Mouse (Mus musculus) kidney, embryonic 16.5 days (tissue): Measurements from ENCODE around the gene S100a4. TPM values are rescaled to one million over a fixed set of nuclear protein-coding genes. Genes with fewer than 3 reads are reported as not detected.
A peak's percentile ranks its signal among the peaks of the same experiment; 100 is the strongest.

Experiments used
- ATAC-seq: fragments of 200-750 bp; cut with Nextera tagmentation; 2 replicates; pipeline ENCODE4 v1.8.0; 2017; ENCODE audit warnings: moderate TSS enrichment; ENCODE audit not compliant: low FRiP score, low TSS enrichment
- H3K27ac ChIP-seq: fragments of 300-500 bp; sonication (generic); 2 replicates; pipeline ENCODE4 v1.5.1; 2014; ENCODE audit warnings: low read length
- H3K27me3 ChIP-seq: fragments of 300-500 bp; sonication (generic); 2 replicates; pipeline ENCODE4 v1.6.1; 2014; ENCODE audit warnings: low read length, control low read depth, mixed read lengths; ENCODE audit not compliant: insufficient read depth
- H3K36me3 ChIP-seq: fragments of 300-500 bp; sonication (generic); 2 replicates; pipeline ENCODE4 v1.6.1; 2014; ENCODE audit warnings: low read length, control low read depth, mixed read lengths; ENCODE audit not compliant: insufficient read depth
- H3K4me1 ChIP-seq: fragments of 300-500 bp; sonication (generic); 2 replicates; pipeline ENCODE4 v1.6.1; 2014; ENCODE audit warnings: low read length, control low read depth, mixed read lengths; ENCODE audit not compliant: insufficient read depth
- H3K4me2 ChIP-seq: fragments of 300-500 bp; sonication (generic); replicated peaks from 2 replicates; pipeline ENCODE4 v1.6.1; 2014; ENCODE audit warnings: low read depth, low read length
- H3K4me3 ChIP-seq: fragments of 300-500 bp; sonication (generic); 2 replicates; pipeline ENCODE4 v1.5.1; 2014; ENCODE audit warnings: mild to moderate bottlenecking, low read length
- H3K9ac ChIP-seq: fragments of 300-500 bp; sonication (generic); replicated peaks from 2 replicates; pipeline ENCODE4 v1.6.1; 2014; ENCODE audit warnings: low read length
- H3K9me3 ChIP-seq: fragments of 300-500 bp; sonication (generic); 2 replicates; pipeline ENCODE4 v1.6.1; 2016; ENCODE audit warnings: low read length, control low read depth
- WGBS: fragments of 180-500 bp; shearing (Covaris S2); extraction: QIAGEN DNeasy Blood & Tissue Kit; methylation state at CpG from one replicate; pipeline ENCODE4 v1.1.7; 2014; 5-methylcytosine and 5-hydroxymethylcytosine counted together
- polyA plus RNA-seq: library from polyadenylated mRNA; unstranded; fragments of >200 nt; fragmentation: Nextera tagmentation; extraction: Ambion mirVana; gene quantifications from 2 replicates; pipeline ENCODE4 v1.2.1, GENCODE M21; 2015

The S100a4 gene
- polyA plus RNA-seq, 1 experiment from 2014 or later, result 5.5 TPM

DNA sequence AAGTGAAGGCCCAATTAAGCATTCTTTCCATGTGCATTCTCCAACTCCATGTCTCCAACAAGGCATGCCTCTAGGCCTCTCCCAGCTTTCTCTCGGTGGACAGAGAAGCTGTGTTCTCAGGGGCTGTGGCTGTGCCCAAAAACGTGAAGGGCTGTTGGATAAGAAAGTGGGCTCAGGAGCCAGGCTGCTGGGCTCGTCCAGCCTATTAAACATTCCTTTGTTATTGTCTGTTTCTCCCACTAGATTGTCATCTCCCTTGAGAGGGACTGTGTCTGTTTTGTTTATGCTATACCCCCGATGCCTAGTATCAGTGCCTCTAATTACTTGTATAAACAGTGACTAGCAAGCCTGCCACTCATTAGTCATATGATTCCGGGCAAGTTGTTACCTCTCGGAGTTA lies 5.8 kb upstream of the S100a4 start:
- no peaks in the 10 kb centered on the region for H3K27me3 ChIP-seq
- no peaks in the 10 kb centered on the region for H3K36me3 ChIP-seq
- H3K4me3 ChIP-seq, result no peak overlapping the region
- H3K9ac ChIP-seq, result no peak overlapping the region
- 34% methylated on average over 6 of the region's 6 CpGs for WGBS
- no peak overlapping the region for H3K27ac ChIP-seq
- no peak overlapping the region for H3K4me2 ChIP-seq
- peaks cover 8% of the 10 kb centered on the region for H3K4me1 ChIP-seq
- no peak for ATAC-seq
- no peaks in the 10 kb centered on the region for H3K9me3 ChIP-seq

DNA sequence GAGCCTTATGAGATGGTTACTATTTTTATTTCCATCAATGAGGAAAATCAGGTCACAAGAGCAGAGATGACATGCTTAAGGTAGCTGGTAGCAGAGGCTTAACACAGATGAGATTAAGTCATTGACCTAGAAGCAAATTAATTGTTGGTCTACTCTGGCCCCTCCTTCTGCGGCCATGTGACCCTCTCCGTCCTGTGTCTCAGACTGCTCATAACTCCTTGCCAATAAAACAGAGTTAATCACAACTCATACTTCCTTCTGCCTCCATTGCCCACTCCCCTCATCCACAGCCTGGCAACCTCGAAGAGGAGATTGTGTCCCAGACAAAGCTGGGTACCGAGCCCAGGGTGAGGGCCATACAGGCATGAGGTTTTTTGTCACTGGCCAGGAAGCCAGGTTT lies 5.4 kb upstream of the S100a4 start:
- 67% methylated on average over 4 of the region's 4 CpGs for WGBS
- Histone ChIP-seq H3K27me3 (no peaks in the 10 kb centered on the region), H3K36me3 (no peaks in the 10 kb centered on the region)

DNA sequence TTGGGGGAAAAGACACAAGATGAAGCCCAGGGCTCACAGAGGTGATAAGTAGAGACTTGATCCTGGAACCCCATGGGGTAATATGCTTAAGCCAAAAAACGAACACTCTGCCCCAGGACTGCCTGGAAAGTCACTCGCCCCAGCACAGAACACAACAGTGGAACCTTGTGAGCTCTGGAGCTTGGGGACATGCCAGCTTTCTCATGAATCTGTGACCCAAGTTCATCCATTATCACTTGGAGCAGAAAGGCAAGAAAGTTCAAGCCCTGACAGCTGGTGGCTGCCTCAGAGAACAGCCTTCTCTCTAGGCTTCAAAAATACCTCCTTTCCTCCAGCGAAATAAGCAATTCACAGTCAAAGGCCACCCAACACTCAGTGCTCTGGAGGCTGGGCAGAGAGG lies 4.2 kb upstream of the S100a4 start:
- no peak overlapping the region for H3K4me2 ChIP-seq
- H3K36me3 ChIP-seq, result no peaks in the 10 kb centered on the region
- H3K4me1 ChIP-seq, result peaks cover 12% of the 10 kb centered on the region
- no peak overlapping the region for H3K4me3 ChIP-seq
- no peaks in the 10 kb centered on the region for H3K27me3 ChIP-seq
- no peak for ATAC-seq
- H3K27ac ChIP-seq, result no peak overlapping the region
- WGBS, result 69% methylated on average over 3 of the region's 3 CpGs
- no peak overlapping the region for H3K9ac ChIP-seq
- no peaks in the 10 kb centered on the region for H3K9me3 ChIP-seq

More for the DNA sequence above, 5.4 kb upstream of the S100a4 start:
- H3K27ac ChIP-seq, result no peak overlapping the region
- no peak for ATAC-seq
- H3K4me3 ChIP-seq, result no peak overlapping the region
- peaks cover 8% of the 10 kb centered on the region for H3K4me1 ChIP-seq
- H3K9me3 ChIP-seq, result no peaks in the 10 kb centered on the region
- no peak overlapping the region for H3K4me2 ChIP-seq
- no peak overlapping the region for H3K9ac ChIP-seq

DNA sequence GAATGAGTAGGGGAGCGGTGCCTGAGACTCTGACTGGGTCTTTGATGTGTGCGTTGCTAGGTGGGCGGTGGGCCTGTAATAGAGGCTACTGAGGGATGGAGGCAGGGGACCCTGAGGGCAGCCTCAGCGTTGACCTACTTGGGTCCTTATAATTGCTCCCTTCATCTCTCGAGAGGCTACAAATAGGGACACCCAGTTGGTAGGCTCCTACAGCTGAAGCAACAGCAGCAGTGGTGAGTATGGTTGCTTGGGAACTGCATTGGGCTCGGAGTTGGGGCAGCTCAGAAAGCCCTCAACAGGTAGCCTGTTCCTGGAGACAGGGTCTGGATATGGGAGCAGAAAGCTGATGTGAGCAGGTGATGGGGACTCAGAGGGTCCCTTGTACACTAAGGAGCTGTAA lies 3.5 kb upstream of the S100a4 start:
- no peak overlapping the region for H3K4me2 ChIP-seq
- H3K9me3 ChIP-seq, result no peaks in the 10 kb centered on the region
- WGBS, result 76% methylated on average over 6 of the region's 6 CpGs
- ATAC-seq, result no peak
- H3K36me3 ChIP-seq, result no peaks in the 10 kb centered on the region
- no peak overlapping the region for H3K27ac ChIP-seq
- peaks cover 18% of the 10 kb centered on the region for H3K4me1 ChIP-seq
- no peaks in the 10 kb centered on the region for H3K27me3 ChIP-seq
- H3K4me3 ChIP-seq, result no peak overlapping the region
- H3K9ac ChIP-seq, result no peak overlapping the region

DNA sequence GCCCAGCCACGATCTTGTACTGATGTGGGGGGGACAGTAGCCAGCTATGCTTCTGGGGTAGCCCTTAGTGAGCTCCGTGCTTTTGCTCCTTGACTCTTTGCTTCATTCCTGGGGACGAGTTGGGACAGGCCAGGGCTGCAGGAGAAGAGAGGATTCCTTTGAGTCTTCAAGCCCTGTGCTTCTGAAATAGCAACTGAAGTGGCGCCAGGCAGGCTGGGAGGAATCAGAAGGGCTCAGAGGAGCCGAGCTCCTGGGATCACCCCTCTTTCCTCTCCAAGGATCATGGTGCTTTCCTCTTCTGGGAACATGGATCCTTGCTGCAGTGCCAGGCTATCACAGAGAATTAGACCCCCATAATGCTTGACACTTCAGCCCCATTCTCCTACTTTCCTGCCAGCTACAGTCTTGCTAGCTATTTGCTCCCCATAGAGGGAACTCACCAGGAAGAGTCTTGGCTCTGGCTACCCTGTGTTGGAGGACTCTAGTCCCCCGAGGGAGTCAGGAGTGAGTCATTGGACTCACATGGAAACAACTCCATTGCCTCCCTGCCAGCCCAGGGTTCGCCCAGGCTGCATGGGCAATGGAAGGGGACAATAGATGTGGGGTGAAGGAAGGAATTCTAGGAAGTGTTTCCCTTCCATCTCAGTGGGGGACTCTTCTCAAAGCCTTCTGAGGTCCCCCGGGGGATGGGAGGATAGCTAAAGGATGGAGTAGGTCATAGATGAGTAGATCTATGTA lies 2.9 kb upstream of the S100a4 start:
- Histone ChIP-seq H3K27ac (no peak overlapping the region), H3K4me3 (no peak overlapping the region), H3K9ac (no peak overlapping the region), H3K27me3 (no peaks in the 10 kb centered on the region), H3K36me3 (no peaks in the 10 kb centered on the region), H3K4me1 (peaks cover 23% of the 10 kb centered on the region), H3K9me3 (no peaks in the 10 kb centered on the region), H3K4me2 (no peak overlapping the region)
- 81% methylated on average over 8 of the region's 8 CpGs for WGBS
- no peak for ATAC-seq

DNA sequence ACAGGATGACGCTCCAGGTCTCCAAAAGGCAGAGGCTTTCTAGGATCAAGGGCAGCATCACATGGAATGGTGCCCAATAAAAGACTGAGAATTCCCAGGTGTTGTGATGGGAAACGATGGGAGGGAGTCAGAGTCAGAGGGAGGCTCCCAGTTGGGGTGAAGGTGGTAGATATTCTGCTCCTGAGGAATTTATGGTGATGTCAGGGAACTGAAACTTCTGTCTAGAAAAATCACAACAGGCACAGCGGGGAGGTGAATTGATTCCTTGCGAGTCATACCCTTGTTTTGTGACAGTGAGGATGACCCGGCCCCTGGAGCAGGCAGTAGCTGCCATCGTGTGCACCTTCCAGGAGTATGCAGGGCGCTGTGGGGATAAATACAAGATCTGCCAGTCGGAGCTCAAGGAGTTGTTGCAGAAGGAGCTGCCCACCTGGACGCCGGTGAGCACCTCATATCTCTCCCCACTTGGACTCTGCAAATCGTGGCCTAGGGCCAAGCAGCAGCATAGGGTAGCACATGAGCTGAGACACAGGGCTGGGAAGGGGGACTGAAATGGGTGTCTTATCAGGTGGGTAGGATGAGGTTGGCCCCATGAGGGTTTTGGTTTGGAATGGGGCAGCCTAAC lies 2.0 kb upstream of the S100a4 start, which contains the start of gene Gm42674:
Gene Gm42674 (plus strand): TSS at position 419 of the 625 bp plus-strand sequence.
- no peak within 1 kb of the TSS for H3K4me2 ChIP-seq
- H3K4me1 ChIP-seq, result peaks cover 26% of the 10 kb centered on the region
- H3K9ac ChIP-seq, result no peak within 1 kb of the TSS
- no peaks in the 10 kb centered on the region for H3K9me3 ChIP-seq
- H3K27ac ChIP-seq, result no peak within 1 kb of the TSS
- no peak within 1 kb of the TSS for H3K4me3 ChIP-seq
- ATAC-seq, result no peak
- 82% methylated on average over 11 of the region's 11 CpGs for WGBS
- H3K36me3 ChIP-seq, result no peaks in the 10 kb centered on the region
- H3K27me3 ChIP-seq, result no peaks in the 10 kb centered on the region

DNA sequence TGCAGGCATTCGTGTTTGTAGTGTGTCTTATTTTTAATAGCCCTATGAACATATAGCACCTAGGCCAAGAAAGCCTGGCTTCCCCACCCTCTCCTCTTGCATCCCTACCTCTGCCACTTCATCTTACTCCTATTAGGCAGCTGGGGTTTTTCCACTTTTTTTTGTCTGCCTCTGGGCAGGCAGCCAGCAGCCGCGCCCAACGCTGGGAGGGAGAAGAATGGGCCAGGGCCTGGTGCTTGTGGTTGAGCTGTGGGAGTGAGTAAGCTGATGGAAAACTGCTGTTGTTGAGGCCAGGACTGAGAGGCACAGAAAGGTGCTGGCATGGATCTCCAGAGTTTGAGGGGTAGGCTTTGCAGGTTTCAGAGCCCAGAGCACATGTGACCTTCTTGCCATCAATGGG lies 845 bp downstream of the S100a4 start:
- H3K4me1 ChIP-seq, result peaks cover 18% of the 10 kb centered on the region
- no peak overlapping the region for H3K4me2 ChIP-seq
- H3K9me3 ChIP-seq, result no peaks in the 10 kb centered on the region
- H3K36me3 ChIP-seq, result no peaks in the 10 kb centered on the region
- H3K27ac ChIP-seq, result peak overlapping the region; percentile 80
- peak; percentile 81 for ATAC-seq
- H3K4me3 ChIP-seq, result no peak overlapping the region
- no peaks in the 10 kb centered on the region for H3K27me3 ChIP-seq
- no peak overlapping the region for H3K9ac ChIP-seq
- WGBS, result 50% methylated on average over 4 of the region's 4 CpGs

DNA sequence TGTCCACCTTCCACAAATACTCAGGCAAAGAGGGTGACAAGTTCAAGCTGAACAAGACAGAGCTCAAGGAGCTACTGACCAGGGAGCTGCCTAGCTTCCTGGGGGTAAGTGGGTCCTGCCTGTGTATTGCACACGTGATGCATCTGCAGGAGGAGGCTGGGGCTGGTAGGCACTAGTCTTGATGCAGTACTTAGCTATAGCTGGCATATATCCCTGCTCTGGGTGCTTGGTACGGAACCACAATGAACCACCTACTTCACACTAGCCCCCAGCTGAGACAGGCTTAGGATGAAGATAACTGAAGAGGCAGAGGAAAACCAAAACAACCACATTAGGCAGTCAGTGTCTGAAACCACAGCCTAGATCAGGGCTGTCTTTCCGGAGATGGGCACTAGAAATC lies 1.5 kb downstream of the S100a4 start:
- peak overlapping the region; percentile 80 for H3K27ac ChIP-seq
- no peak for ATAC-seq
- 78% methylated on average over 3 of the region's 3 CpGs for WGBS
- H3K4me1 ChIP-seq, result peaks cover 18% of the 10 kb centered on the region
- no peak overlapping the region for H3K9ac ChIP-seq
- H3K4me3 ChIP-seq, result no peak overlapping the region
- H3K4me2 ChIP-seq, result no peak overlapping the region
- H3K36me3 ChIP-seq, result no peaks in the 10 kb centered on the region
- no peaks in the 10 kb centered on the region for H3K27me3 ChIP-seq
- H3K9me3 ChIP-seq, result no peaks in the 10 kb centered on the region

DNA sequence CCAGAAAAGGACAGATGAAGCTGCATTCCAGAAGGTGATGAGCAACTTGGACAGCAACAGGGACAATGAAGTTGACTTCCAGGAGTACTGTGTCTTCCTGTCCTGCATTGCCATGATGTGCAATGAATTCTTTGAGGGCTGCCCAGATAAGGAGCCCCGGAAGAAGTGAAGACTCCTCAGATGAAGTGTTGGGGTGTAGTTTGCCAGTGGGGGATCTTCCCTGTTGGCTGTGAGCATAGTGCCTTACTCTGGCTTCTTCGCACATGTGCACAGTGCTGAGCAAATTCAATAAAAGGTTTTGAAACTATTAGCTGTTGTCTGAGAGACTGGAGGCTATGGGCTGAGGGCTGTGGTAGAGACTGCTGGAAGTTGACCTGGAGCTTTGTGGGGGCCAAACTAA lies 2.2 kb downstream of the S100a4 start:
- Histone ChIP-seq H3K9ac (no peak overlapping the region), H3K27me3 (no peaks in the 10 kb centered on the region), H3K36me3 (no peaks in the 10 kb centered on the region), H3K4me2 (no peak overlapping the region), H3K4me1 (peaks cover 18% of the 10 kb centered on the region), H3K4me3 (no peak overlapping the region), H3K9me3 (no peaks in the 10 kb centered on the region), H3K27ac (peak overlapping the region; percentile 44; the same call in 1 of the 2 replicates)
- ATAC-seq, result no peak
- 79% methylated on average over 2 of the region's 2 CpGs for WGBS

DNA sequence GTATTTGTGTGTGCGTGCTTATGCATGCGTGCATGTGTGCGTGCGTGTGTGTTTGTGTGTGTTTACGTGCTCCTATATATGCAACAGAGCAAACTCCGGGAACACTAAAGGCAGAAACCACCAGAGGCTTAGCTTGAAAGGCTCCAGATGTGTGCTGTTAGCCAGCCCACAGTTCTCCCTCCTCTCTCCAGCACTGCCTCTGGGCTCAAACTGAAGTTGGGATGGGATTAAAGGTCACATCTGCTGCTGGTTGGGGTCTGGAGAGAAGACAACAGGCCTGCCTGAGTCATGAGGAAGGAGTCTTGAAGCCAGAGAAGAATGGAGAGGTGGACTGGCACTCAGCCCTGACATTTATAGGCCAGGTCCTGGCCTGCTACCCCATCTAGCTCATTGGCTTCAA lies 2.6 kb downstream of the S100a4 start:
- Histone ChIP-seq H3K9me3 (no peaks in the 10 kb centered on the region), H3K4me2 (no peak overlapping the region), H3K36me3 (no peaks in the 10 kb centered on the region), H3K9ac (no peak overlapping the region), H3K27me3 (no peaks in the 10 kb centered on the region), H3K4me3 (no peak overlapping the region), H3K4me1 (peaks cover 18% of the 10 kb centered on the region), H3K27ac (no peak overlapping the region; the same call in 1 of the 2 replicates)
- ATAC-seq, result peak; percentile 47; the same call in 1 of the 2 replicates
- WGBS, result 72% methylated on average over 6 of the region's 6 CpGs
